Mouse (Mus musculus) lung, postnatal 0 days (tissue): ENCODE measurements around the gene Depp1. TPM values are rescaled to one million over a fixed set of nuclear protein-coding genes. Genes with fewer than 3 reads are reported as not detected.

Experiments used
- ATAC-seq: fragments of 200-750 bp; cut with Nextera tagmentation; 2 replicates; pipeline ENCODE4 v1.8.0; 2017; ENCODE audit warnings: moderate library complexity
- DNase-seq: peaks from one replicate; pipeline ENCODE4 v3.0.0-alpha.2; 2016; ENCODE audit warnings: low spot score
- H3K27ac ChIP-seq: fragments of 300-500 bp; sonication (generic); 2 replicates; pipeline ENCODE4 v1.5.1; 2014; ENCODE audit warnings: antibody characterized with exemption, mild to moderate bottlenecking, low read length, mixed read lengths
- H3K27me3 ChIP-seq: fragments of 300-500 bp; sonication (generic); replicated peaks from 2 replicates; pipeline ENCODE4 v1.6.1; 2014; ENCODE audit warnings: low read length, mixed read lengths; ENCODE audit not compliant: insufficient read depth
- H3K36me3 ChIP-seq: fragments of 300-500 bp; sonication (generic); 2 replicates; pipeline ENCODE4 v1.6.1; 2014; ENCODE audit warnings: low read length, mixed read lengths; ENCODE audit not compliant: insufficient read depth
- H3K4me1 ChIP-seq: fragments of 300-500 bp; sonication (generic); 2 replicates; pipeline ENCODE4 v1.6.1; 2014; ENCODE audit warnings: antibody characterized with exemption, low read depth, low read length, mixed read lengths; ENCODE audit not compliant: insufficient read depth
- H3K4me2 ChIP-seq: fragments of 300-500 bp; sonication (generic); replicated peaks from 2 replicates; pipeline ENCODE4 v1.6.1; 2014; ENCODE audit warnings: low read depth, mild to moderate bottlenecking, low read length, moderate library complexity, mixed read lengths
- H3K4me3 ChIP-seq: fragments of 300-500 bp; sonication (generic); 2 replicates; pipeline ENCODE4 v1.5.1; 2014; ENCODE audit warnings: low read depth, low read length
- H3K9ac ChIP-seq: fragments of 300-500 bp; sonication (generic); replicated peaks from 2 replicates; pipeline ENCODE4 v1.6.1; 2014; ENCODE audit warnings: low read depth, mild to moderate bottlenecking
- H3K9me3 ChIP-seq: fragments of 300-500 bp; sonication (generic); 2 replicates; pipeline ENCODE4 v1.6.1; 2016; ENCODE audit warnings: low read length, mixed read lengths
- CTCF ChIP-seq: IDR thresholded peaks from 2 replicates; pipeline ENCODE4 v1.5.1; 2016; ENCODE audit warnings: antibody characterized with exemption, mild to moderate bottlenecking
- EP300 ChIP-seq: IDR thresholded peaks from 2 replicates; pipeline ENCODE4 v1.6.1; 2016; ENCODE audit warnings: antibody characterized with exemption, mild to moderate bottlenecking, control low read depth
- WGBS: fragments of 180-500 bp; shearing (Covaris S2); extraction: QIAGEN DNeasy Blood & Tissue Kit; methylation state at CpG from one replicate; pipeline ENCODE4 v1.1.7; 2014; 5-methylcytosine and 5-hydroxymethylcytosine counted together
- microRNA-seq: library from miRNA; unstranded; fragments of <30 nt; microRNA quantifications from one replicate; pipeline ENCODE4, GENCODE M21; 2016
- polyA plus RNA-seq: library from polyadenylated mRNA; unstranded; fragments of >200 nt; fragmentation: Nextera tagmentation; extraction: Ambion mirVana; gene quantifications from 2 replicates; pipeline ENCODE4 v1.2.1, GENCODE M21; 2015

Depp1 gene
- polyA plus RNA-seq, 1 experiment from 2014 or later, result 86.1 TPM

DNA sequence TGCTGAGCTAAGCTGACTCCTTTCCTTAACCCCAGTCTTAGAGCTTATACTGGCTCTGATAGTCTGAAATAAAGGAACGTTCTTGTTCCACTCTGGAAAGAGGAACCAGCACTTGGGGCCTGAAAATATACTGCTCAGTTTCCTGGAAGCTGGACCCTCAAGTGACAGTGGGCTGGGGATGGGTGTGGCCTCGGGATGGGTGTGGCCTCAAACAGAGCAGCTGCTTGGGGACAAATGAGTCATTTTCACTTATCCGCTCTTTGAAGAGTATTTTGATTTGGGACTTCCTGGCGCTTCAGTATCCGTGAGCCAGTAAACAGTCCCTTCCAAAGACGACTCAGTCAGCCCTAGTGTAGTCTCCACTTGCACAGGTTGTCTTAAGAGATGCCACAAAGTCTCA lies 31.9 kb downstream of the Depp1 start:
- H3K36me3 ChIP-seq, result no peaks in the 10 kb centered on the region
- ATAC-seq (peak; percentile 86), DNase-seq (peak; percentile 73)
- H3K4me1 ChIP-seq, result no peaks in the 10 kb centered on the region
- 8% methylated on average over 6 of the region's 6 CpGs for WGBS
- H3K27me3 ChIP-seq, result no peaks in the 10 kb centered on the region
- H3K9ac ChIP-seq, result no peak overlapping the region
- no peak overlapping the region for H3K4me3 ChIP-seq
- no peaks in the 10 kb centered on the region for H3K9me3 ChIP-seq
- TF ChIP-seq CTCF (no peak), EP300 (peak; percentile 83)
- H3K27ac ChIP-seq, result no peak overlapping the region
- H3K4me2 ChIP-seq, result no peak overlapping the region

DNA sequence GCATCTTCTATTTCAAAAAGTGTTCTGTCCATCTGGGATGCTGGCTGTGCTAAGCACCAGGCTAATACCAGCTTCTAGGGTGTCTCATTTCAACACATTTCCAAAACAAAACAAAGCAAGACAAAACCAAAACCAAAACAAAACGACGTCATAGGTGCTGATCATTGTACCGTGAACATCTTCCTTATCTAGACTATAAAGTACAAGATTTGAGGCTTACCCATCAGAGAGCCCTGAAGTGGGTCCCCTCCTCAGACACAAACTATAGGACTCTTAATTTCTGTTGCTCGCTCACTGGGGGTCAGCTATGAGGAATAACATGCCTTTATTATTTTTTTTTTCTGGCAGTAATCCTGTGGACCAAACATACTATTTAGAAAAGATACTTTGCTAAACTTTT lies 43.2 kb downstream of the Depp1 start:
- 79% methylated on average over 4 of the region's 4 CpGs for WGBS
- Histone ChIP-seq H3K9me3 (no peaks in the 10 kb centered on the region), H3K4me3 (no peak overlapping the region), H3K36me3 (no peaks in the 10 kb centered on the region), H3K4me1 (no peaks in the 10 kb centered on the region), H3K9ac (no peak overlapping the region), H3K27me3 (no peaks in the 10 kb centered on the region), H3K27ac (no peak overlapping the region), H3K4me2 (no peak overlapping the region)
- TF ChIP-seq CTCF, result no peak
- TF ChIP-seq EP300, result no peak
- no peak for DNase-seq
- ATAC-seq, result no peak

DNA sequence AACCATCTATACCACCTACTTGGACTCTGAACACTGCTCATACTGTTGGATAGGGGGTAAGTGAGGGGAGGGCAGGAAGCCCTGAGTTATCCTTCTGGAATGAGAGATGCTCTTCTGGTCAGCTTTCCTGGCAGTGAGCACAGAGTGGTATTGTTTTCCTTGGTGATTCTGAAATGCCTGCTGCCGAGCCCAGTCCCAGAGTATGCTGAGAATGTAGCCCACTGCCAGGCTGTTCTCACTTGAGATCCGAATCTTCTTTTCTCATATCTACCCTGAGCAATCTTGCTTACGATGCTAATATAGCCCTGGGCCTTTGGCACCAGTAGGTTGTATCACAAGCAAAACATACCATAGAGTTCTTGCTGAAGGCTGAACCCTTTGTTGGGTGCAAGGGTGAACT lies 43.9 kb downstream of the Depp1 start:
- no peaks in the 10 kb centered on the region for H3K4me1 ChIP-seq
- no peak overlapping the region for H3K4me2 ChIP-seq
- 68% methylated on average over 3 of the region's 3 CpGs for WGBS
- H3K27ac ChIP-seq, result no peak overlapping the region
- TF ChIP-seq CTCF, result no peak
- no peak for TF ChIP-seq EP300
- H3K9ac ChIP-seq, result no peak overlapping the region
- H3K27me3 ChIP-seq, result no peaks in the 10 kb centered on the region
- no peak for ATAC-seq
- H3K36me3 ChIP-seq, result no peaks in the 10 kb centered on the region
- no peak overlapping the region for H3K4me3 ChIP-seq
- DNase-seq, result no peak
- no peaks in the 10 kb centered on the region for H3K9me3 ChIP-seq

DNA sequence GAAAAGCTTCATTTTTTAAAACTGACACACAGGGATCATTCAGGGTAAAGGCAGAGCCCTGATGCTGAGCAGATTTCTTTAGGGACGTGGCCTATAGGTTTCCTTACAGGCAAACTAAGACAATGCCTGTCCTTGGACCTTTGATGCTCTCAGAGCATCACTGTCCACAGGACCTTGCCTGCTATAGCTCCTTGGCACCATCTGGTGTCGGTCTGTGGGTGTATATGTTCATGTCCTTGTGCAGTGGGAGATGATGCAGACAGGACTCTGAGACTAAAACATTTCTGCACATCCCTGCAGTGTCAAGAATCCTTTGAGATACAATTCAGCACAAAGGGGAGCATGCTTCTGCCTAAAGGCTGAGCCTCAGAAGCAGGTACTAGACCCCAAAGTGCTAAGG lies 47.0 kb downstream of the Depp1 start:
- ATAC-seq (no peak), DNase-seq (peak; percentile 16)
- H3K27me3 ChIP-seq, result no peaks in the 10 kb centered on the region
- H3K9ac ChIP-seq, result no peak overlapping the region
- H3K4me1 ChIP-seq, result no peaks in the 10 kb centered on the region
- no peaks in the 10 kb centered on the region for H3K36me3 ChIP-seq
- no peak overlapping the region for H3K27ac ChIP-seq
- no peak overlapping the region for H3K4me2 ChIP-seq
- H3K9me3 ChIP-seq, result no peaks in the 10 kb centered on the region
- H3K4me3 ChIP-seq, result no peak overlapping the region
- peak; percentile 79 for TF ChIP-seq CTCF
- TF ChIP-seq EP300, result no peak
- 49% methylated on average over 2 of the region's 2 CpGs for WGBS

DNA sequence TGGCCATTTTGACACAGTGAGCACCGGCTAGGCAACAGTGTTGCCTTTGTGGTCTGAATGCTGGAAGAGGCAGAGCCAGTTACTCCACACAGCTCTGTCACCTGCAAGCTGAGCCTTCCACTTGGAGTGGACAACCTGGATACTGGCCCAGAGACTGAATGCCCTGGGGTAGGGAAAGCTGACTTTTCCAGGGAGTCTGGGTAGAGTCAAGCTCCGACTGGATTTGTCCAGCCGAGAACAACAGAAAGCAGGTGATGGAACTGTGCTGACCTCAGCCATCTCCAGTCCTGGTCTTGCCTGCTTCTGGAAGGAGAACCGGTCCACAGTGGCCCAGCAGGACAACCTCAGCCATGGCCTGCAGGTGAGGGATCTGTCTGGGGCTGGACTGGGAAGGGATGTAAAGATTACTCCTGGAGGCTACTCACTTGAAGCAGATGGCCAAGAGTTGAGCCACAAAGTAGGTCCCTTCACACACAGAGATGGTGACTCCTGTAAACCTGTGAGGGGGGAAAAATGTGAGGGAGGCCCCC lies 47.6 kb downstream of the Depp1 start:
- Histone ChIP-seq H3K27ac (no peak overlapping the region), H3K4me2 (no peak overlapping the region), H3K36me3 (no peaks in the 10 kb centered on the region), H3K9me3 (no peaks in the 10 kb centered on the region), H3K27me3 (no peaks in the 10 kb centered on the region), H3K9ac (no peak overlapping the region), H3K4me1 (no peaks in the 10 kb centered on the region), H3K4me3 (no peak overlapping the region)
- no peak for ATAC-seq
- WGBS, result 90% methylated on average over 4 of the region's 4 CpGs
- TF ChIP-seq CTCF (no peak), EP300 (no peak)
- DNase-seq, result no peak

DNA sequence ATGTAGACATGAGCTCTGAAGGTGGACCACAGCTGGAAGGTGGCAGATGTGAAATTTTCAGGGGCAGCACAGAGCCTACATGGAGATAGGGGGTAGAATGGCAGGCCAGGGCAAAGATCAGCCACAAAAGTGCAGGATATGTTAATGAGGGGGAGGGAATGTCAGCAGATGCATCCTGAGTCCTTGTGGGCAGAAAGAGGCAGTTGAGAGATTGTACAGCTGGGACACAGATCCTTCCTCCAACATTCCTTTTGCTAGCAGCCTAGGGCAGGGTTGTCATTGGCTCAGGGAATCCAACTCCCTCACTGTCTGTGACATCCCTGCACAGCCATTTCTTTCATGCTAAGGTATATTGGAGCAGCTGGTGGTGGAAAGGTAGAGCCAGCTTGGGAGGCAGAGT lies 50.4 kb downstream of the Depp1 start:
- no peak overlapping the region for H3K4me2 ChIP-seq
- H3K27me3 ChIP-seq, result no peaks in the 10 kb centered on the region
- H3K9me3 ChIP-seq, result no peaks in the 10 kb centered on the region
- DNase-seq (no peak), ATAC-seq (no peak)
- TF ChIP-seq CTCF (no peak), EP300 (no peak)
- no peaks in the 10 kb centered on the region for H3K4me1 ChIP-seq
- H3K36me3 ChIP-seq, result no peaks in the 10 kb centered on the region
- no peak overlapping the region for H3K4me3 ChIP-seq
- no peak overlapping the region for H3K9ac ChIP-seq
- no peak overlapping the region for H3K27ac ChIP-seq

Small RNAs within 50 kb of the gene (microRNA-seq; reads per million reads assigned to microRNA genes)
- not detected for gene Mir7043

Other genes starting within 250 kb of the Depp1 start
- 3.1 TPM in 2 replicates for gene Alox5, start 189.4 kb upstream of the Depp1 start, polyA plus RNA-seq
- not detected in 2 replicates for gene Olfr211, start 161.5 kb upstream of the Depp1 start, polyA plus RNA-seq
- gene Olfr212, start 144.1 kb upstream of the Depp1 start, polyA plus RNA-seq, result 0.07 TPM in 1 of 2 replicates, not detected in the other
- gene Olfr213, start 112.2 kb upstream of the Depp1 start, polyA plus RNA-seq, result not detected in 2 replicates
- gene Gm5580, start 99.5 kb upstream of the Depp1 start, polyA plus RNA-seq, result 0.32 and 0.35 TPM in 2 replicates
- gene Olfr214, start 96.4 kb upstream of the Depp1 start, polyA plus RNA-seq, result not detected in 2 replicates
- not detected in 2 replicates for gene Olfr215, start 66.4 kb upstream of the Depp1 start, polyA plus RNA-seq
- gene Zfp422, start 21.6 kb upstream of the Depp1 start, polyA plus RNA-seq, result 58.1 and 64.4 TPM in 2 replicates
- 9.3 and 10.0 TPM in 2 replicates for gene Rassf4, start 23.3 kb downstream of the Depp1 start, polyA plus RNA-seq
- 0.01 and 0.02 TPM in 2 replicates for gene Tmem72, start 66.3 kb downstream of the Depp1 start, polyA plus RNA-seq